Mouse (Mus musculus) embryo, embryonic 11 days (tissue): Measurements from ENCODE around the gene Ralgps1.

ENCODE experiments used
- DNase-seq: peaks from one replicate; pipeline ENCODE4 v3.0.0-alpha.2; 2015

Ralgps1 gene

GRCm38 (mm10) chr2:33170777-33171565 is 200.3 kb downstream of the Ralgps1 start:
- no peak for DNase-seq

DNA sequence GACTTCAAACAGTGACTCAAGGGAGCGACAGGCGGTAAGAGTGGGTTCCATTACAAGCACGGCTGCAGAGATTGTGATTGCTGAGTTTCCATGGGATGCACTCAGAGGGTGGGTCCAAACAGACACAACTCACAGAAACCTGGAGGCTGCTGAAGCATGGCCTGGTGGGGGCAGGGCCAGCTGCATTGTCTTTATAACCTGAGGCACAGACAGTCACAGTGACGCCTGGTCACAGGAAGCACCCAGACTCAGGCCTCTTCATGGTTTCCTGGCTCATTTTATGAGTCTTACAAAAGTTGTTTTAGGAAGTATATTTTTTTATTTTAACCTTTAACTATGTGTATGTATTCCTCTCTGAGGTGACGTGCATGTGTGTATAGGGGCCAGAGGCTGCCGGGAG is 201.8 kb downstream of the Ralgps1 start:
- no peak for DNase-seq

DNA sequence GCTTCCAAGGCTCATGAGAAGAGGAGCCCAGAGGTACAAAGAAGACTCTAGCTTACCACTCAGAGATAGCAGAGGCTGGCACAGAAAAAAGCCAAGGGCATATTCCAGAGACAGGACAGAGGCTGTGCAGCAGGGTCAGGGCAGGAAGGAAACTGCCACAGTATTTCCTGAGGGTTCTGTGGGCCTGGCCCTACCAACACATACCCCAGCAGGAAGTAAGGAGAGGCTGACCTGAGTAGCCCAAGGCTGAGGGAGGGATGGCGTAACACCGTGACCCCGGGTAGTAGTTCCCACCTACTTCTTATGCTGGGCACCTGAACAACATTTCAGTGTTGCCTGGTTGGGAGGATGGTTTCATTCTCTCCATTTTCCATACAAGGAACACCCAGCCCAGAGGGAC is 204.2 kb downstream of the Ralgps1 start:
- DNase-seq = no peak

- DNase-seq = no peak
Measured at GRCm38 (mm10) chr2:33165710-33166374, 205.4 kb downstream of the Ralgps1 start.

DNA sequence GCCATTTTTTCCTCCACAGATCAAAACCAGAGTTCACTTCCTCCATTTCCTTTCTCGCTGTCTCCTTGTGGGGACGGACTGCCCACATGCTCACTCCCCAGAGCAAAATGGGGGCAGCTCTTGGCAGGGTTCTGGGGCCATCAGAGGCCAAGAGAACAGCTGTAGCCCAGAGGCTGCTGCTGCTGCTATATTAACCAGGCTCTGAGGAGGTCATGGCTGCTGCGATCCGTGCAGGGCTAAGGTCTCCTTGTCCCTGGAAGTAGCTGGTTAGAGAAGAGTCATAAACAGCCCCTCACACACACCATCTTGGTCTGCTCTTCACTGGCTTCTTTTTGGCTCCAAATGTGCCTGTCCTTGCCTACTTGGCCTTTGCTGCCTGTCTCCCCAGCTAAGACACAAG is 206.1 kb downstream of the Ralgps1 start:
- no peak for DNase-seq

GRCm38 (mm10) chr2:33164646-33165045 is 206.6 kb downstream of the Ralgps1 start:
- DNase-seq = no peak

GRCm38 (mm10) chr2:33162126-33162525 is 209.2 kb downstream of the Ralgps1 start:
- no peak for DNase-seq

DNA sequence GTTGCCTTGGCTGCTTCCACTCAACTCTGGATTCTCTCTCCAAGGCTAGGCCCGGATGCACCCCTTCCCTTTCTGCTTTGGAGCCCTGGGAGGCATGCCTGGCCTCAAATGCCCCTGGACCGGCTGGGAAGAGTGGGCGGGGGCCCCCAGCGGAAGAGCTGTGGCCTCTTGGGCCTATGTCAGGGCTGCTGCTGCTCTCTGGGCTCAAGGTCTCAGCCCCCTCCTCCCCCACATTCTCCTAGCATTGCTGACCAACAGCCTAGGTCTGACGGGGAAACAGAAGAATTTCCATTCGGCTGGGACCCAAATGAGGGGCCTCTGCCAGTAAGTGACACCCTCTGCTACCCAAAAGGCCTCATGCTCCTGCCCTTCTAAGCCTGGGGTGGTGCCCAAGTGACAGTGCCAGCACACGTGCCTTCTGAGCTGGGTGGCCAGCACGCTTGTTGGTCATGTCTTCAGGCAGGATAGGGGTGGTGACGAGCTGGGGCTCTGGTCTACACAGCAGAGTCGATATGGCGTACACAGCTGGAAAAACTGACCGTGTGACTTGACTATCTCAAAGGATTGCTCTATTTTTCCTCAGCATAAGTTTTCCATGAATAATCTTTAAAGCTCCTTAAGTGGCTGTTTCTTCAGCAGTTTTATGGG is 210.8 kb downstream of the Ralgps1 start:
- no peak for DNase-seq

DNA sequence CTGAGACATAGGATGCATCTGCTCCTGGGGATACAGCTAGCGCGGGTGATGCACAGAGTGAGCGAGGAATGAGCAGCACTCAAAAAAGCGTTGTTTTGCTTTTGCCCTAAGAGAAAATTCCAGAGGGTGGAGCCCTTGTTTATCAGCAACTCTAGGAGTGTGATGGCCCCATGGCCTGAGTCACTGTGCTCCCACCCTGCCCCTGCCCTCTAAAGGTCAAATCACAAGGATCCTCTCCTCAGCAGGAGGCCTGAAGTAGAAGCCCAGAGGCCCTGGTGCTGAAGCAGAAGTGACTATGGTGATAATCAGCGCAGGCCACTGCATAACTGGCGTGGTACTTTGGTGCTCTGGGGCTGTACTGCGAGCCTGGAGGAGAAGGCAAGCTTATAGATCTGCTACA is 211.7 kb downstream of the Ralgps1 start:
- DNase-seq = no peak

- no peak for DNase-seq
Measured at GRCm38 (mm10) chr2:33158895-33159294, 212.4 kb downstream of the Ralgps1 start.

DNA sequence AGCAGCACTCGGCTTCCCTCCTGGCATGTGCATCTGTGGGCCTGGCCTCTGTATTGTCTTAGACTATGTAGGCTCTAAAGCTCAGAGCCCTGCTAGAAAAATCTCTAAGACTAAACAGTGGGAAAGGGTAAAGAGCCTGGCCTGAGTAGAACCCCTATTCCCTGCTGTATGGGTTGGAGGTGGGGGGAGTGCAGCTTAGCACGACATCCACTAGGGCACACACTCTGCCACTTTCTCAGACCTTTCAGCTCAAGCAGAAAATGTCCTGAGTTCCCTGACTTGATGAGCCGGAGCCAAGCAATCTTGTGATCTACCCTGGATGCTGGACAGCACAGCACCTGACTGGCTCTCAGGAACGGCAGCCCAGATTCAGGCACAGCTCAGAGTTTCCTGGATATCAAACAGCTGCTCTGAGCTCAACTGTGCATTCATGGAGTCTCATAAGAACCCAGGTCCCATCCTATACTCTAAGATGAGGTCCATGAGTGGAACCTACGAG is 215.0 kb downstream of the Ralgps1 start:
- DNase-seq = no peak

GRCm38 (mm10) chr2:33154751-33155372 is 216.4 kb downstream of the Ralgps1 start:
- peak; percentile 80 for DNase-seq

DNA sequence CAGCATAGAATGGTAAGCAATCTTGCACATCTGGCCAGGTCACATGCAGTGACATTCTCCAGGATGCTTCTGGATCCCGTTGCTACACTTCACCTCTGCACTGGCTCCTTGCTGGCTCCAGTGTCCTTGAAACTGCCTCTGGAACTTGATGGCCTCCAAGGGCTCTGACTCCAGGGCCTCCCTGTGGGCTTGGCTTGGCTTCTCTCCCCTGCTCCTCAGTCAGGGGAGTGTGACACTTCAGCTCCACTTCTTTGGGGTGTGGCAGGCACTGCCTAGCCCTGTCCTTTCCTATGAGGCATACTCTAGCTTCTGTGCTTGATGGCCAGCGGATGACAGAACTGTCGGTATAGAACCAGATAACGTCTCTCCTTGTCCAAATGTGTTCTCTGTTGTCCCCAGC is 224.3 kb downstream of the Ralgps1 start:
- DNase-seq = no peak

DNA sequence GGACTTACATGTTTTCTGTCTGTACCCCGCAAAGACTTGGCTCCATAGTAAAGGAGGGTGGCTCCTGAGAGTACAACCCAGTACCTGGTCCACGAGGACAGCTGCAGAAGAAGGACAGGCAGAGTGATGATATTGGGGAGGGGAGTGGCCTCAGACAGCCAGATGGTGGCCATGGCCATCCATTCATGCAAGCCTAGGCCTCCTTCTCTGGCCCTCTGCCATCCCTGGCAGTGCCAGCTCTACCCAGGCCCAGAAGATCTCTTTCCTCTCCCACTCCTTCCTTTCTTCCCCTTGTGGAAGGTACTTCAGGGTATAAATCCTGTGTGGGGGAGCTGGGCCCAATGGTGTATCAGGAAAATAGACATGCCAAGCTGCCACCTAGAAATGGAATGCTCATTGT is 228.0 kb downstream of the Ralgps1 start:
- no peak for DNase-seq

DNA sequence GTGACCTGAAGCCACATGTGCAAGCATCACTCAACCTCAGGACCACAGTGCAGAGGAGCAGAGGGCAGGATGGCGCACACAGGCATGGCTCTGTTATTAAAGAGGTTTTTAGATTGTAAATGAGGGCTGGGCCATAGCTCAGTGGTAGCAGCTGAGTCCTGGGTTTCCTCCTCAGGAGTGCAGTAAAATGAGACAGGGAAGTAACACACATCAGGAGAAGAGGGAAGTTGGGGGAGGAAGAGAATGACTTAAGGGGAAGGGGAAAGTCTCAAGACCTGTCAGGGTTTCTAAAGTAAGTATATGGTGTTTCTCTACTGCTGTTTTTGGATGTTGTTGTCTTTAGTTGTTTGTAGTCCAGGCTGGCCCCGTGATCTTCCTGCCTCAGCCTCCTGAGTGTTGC is 232.8 kb downstream of the Ralgps1 start:
- DNase-seq = no peak

DNA sequence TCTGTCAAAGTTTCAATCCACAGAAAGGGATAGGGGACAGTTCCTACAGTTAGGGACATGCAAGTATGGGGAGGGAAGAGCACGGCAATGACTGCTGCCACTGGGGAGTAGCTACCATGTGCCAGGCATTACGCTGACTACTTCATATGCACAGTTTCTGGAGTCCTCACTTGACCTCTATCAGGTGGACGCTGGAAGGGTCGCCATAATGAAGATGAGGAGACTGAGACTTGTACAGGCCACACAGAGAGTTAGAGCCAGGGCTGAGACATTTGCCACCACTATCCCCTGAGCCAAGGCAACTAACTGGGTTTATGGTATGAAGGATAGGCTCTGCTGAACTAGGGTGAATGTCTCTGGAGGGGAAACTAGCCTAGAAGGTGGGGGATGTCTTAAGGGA is 233.6 kb downstream of the Ralgps1 start:
- no peak for DNase-seq

GRCm38 (mm10) chr2:33137244-33137643 is 234.0 kb downstream of the Ralgps1 start:
- DNase-seq = no peak

DNA sequence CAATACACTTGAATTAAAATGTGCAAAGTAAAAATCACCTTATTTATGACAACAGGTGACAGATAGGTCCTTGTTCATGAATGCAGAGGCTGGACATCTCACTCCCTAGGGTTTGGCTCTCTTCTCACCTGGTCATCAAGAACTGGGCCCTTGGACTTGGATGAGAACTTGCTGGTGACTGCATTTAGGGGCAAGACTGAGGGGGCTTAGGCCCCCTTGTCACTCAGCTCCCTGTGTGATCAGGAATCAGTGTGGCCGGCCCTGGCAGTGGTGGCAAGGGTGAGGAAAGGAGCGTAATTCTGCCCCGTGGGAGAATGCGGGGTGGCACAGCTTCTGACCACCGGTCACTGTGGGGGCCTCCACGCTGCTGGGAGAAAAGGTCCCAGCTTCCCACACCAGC is 234.9 kb downstream of the Ralgps1 start:
- no peak for DNase-seq

GRCm38 (mm10) chr2:33134766-33135490 is 236.4 kb downstream of the Ralgps1 start:
- DNase-seq = no peak

- DNase-seq = no peak
Measured at GRCm38 (mm10) chr2:33132306-33132705, 239.0 kb downstream of the Ralgps1 start.

- DNase-seq = peak; percentile 63
Measured at GRCm38 (mm10) chr2:33131500-33132092, 239.7 kb downstream of the Ralgps1 start, which contains the start of gene Garnl3. Garnl3 (minus strand) TSS chr2:33131654.
